Mouse (Mus musculus) midbrain, postnatal 0 days (tissue): ENCODE measurements at regions not wholly inside any gene's neighbourhood (a gene's known extent, or its start where the extent isn't known, plus 50 kb on each side); places are given as distances from the start of the nearest gene placed in this dataset.

Source experiments
- ATAC-seq: fragments of 200-750 bp; cut with Nextera tagmentation; 2 replicates; pipeline ENCODE4 v1.8.0; 2017; ENCODE audit warnings: moderate number of reproducible peaks, mild to moderate bottlenecking, moderate TSS enrichment, moderate library complexity; ENCODE audit not compliant: low FRiP score
- DNase-seq: peaks from one replicate; pipeline ENCODE4 v3.0.0-alpha.2; 2015; ENCODE audit warnings: low spot score
- H3K27ac ChIP-seq: fragments of 300-500 bp; sonication (generic); 2 replicates; pipeline ENCODE4 v1.5.1; 2014; ENCODE audit warnings: low read depth, mild to moderate bottlenecking, low read length, mixed read lengths
- H3K27me3 ChIP-seq: fragments of 300-500 bp; sonication (generic); 2 replicates; pipeline ENCODE4 v1.6.1; 2014; ENCODE audit warnings: low read length, control low read depth, mixed read lengths; ENCODE audit not compliant: insufficient read depth
- H3K36me3 ChIP-seq: fragments of 300-500 bp; sonication (generic); 2 replicates; pipeline ENCODE4 v1.6.1; 2014; ENCODE audit warnings: low read length, control low read depth, mixed read lengths; ENCODE audit not compliant: insufficient read depth
- H3K4me1 ChIP-seq: fragments of 300-500 bp; sonication (generic); 2 replicates; pipeline ENCODE4 v1.6.1; 2014; ENCODE audit warnings: mild to moderate bottlenecking, control low read depth, antibody characterized with exemption, low read length, mixed read lengths; ENCODE audit not compliant: insufficient read depth
- H3K4me2 ChIP-seq: fragments of 300-500 bp; sonication (generic); 2 replicates; pipeline ENCODE4 v1.6.1; 2014; ENCODE audit warnings: low read depth, mild to moderate bottlenecking, low read length, mixed read lengths; ENCODE audit not compliant: poor library complexity, severe bottlenecking
- H3K4me3 ChIP-seq: fragments of 300-500 bp; sonication (generic); 2 replicates; pipeline ENCODE4 v1.5.1; 2014; ENCODE audit warnings: low read depth, mild to moderate bottlenecking, low read length, moderate library complexity
- H3K9ac ChIP-seq: fragments of 300-500 bp; sonication (generic); replicated peaks from 2 replicates; pipeline ENCODE4 v1.6.1; 2014; ENCODE audit warnings: mild to moderate bottlenecking, low read length, moderate library complexity, mixed read lengths; ENCODE audit not compliant: poor library complexity, severe bottlenecking
- H3K9me3 ChIP-seq: fragments of 300-500 bp; sonication (generic); 2 replicates; pipeline ENCODE4 v1.6.1; 2016; ENCODE audit warnings: low read length, control low read depth
- CTCF ChIP-seq: IDR thresholded peaks from 2 replicates; pipeline ENCODE4 v1.5.1; 2016; ENCODE audit warnings: antibody characterized with exemption, mild to moderate bottlenecking
- WGBS: fragments of 180-500 bp; shearing (Covaris S2); extraction: QIAGEN DNeasy Blood & Tissue Kit; methylation state at CpG from one replicate; pipeline ENCODE4 v1.1.7; 2014; 5-methylcytosine and 5-hydroxymethylcytosine counted together

DNA sequence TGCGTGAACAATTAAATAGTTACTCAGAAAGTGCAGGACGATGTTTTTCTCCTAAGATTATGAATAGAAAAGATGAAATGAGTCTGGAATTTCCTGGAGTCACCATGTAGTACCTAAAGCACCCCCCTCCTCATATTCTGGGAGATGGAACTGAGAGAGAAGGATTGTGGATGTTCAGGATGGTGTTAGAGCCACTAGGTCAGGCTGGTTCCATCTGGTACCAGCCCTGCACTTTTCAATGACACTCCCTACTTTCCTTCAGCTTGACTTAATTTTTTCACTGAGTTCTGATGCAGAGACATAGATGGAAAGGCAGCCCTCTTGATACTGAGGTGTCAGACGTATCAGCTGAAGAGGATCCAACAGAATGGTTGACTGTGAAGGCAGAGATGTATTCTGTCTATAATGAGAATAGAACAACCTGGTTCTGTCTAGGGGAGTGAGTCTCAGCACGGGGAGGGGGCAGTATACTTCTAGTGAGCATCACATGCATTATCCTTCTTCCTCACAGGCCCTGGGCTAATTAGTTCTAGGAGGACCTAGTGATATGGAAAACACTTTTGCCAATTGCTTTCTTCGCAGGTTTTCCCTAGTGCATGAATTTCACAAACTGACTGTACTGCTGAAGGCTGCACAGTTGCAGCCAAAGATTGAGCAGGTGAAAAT lies 60.8 kb upstream of the E2f3 start:
- Histone ChIP-seq H3K4me2 (no peak overlapping the region), H3K36me3 (no peaks in the 10 kb centered on the region), H3K27me3 (no peaks in the 10 kb centered on the region), H3K4me3 (no peak overlapping the region), H3K4me1 (no peaks in the 10 kb centered on the region), H3K9me3 (no peaks in the 10 kb centered on the region), H3K9ac (no peak overlapping the region), H3K27ac (no peak overlapping the region)
- no peak for TF ChIP-seq CTCF
- peak; percentile 6 for DNase-seq
- peak; percentile 49; the same call in 1 of the 2 replicates for ATAC-seq
- WGBS, result 82% methylated on average over 5 of the region's 5 CpGs

- WGBS, result 79% methylated on average over 13 of the region's 15 CpGs
- Histone ChIP-seq H3K36me3 (no peaks in the 10 kb centered on the region), H3K27ac (no peak overlapping the region), H3K4me3 (no peak overlapping the region), H3K27me3 (no peaks in the 10 kb centered on the region), H3K9ac (no peak overlapping the region), H3K9me3 (no peaks in the 10 kb centered on the region), H3K4me1 (no peaks in the 10 kb centered on the region), H3K4me2 (no peak overlapping the region)
- DNase-seq (peak; percentile 55), ATAC-seq (0 out of 2 replicates have a peak, but pooled peaks have one; percentile 69)
- TF ChIP-seq CTCF, result no peak
These were observed 60.2 kb upstream of the E2f3 start for GRCm38 (mm10) chr13:30046061-30046460.

DNA sequence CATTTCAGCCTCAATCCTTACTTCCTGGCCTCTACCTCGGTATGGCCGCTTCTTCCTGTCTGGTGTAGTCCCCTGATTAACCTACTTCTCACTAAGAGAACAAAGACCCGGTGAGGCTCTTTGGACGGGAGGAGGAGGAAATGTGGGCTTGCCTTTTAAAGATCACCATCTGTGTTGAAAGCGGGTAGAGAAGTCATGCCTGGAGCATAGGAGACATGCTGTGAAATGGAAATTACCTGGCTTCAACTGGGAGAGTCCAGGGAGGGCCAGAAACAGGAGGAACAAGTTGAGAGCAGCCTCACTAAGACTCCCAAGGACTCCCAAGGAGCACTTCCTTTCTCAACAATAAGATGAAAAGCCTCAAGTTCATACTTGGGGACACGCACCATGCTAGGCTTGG lies 59.4 kb upstream of the E2f3 start:
- no peaks in the 10 kb centered on the region for H3K9me3 ChIP-seq
- no peak overlapping the region for H3K4me3 ChIP-seq
- H3K27me3 ChIP-seq, result no peaks in the 10 kb centered on the region
- no peak overlapping the region for H3K27ac ChIP-seq
- DNase-seq, result no peak
- no peak for TF ChIP-seq CTCF
- H3K4me2 ChIP-seq, result no peak overlapping the region
- 70% methylated on average over 6 of the region's 6 CpGs for WGBS
- H3K36me3 ChIP-seq, result no peaks in the 10 kb centered on the region
- H3K4me1 ChIP-seq, result no peaks in the 10 kb centered on the region
- H3K9ac ChIP-seq, result no peak overlapping the region
- no peak for ATAC-seq

DNA sequence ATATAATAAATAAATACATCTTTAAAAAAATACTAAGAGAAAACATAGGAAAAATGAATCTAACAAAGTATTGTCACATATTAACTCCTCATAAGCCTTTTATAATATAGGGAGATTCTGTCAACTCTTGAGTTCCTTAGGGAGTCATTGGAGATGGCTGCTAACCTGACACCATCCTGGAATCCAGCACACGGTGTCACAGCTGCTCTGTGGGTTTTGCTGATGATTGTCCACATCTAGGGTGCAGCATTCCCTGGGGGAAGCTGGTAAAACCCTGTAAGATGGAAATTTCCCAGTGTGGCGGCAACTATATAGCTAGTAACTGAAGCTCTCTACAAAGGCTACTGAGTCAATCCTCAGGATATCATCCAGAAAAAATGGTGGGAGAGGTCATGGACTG lies 58.9 kb upstream of the E2f3 start:
- DNase-seq (no peak), ATAC-seq (no peak)
- Histone ChIP-seq H3K27me3 (no peaks in the 10 kb centered on the region), H3K36me3 (no peaks in the 10 kb centered on the region), H3K9ac (no peak overlapping the region), H3K27ac (no peak overlapping the region), H3K4me3 (no peak overlapping the region), H3K4me1 (no peaks in the 10 kb centered on the region), H3K4me2 (no peak overlapping the region), H3K9me3 (no peaks in the 10 kb centered on the region)
- TF ChIP-seq CTCF, result no peak
- 89% methylated on average over 2 of the region's 2 CpGs for WGBS

- H3K36me3 ChIP-seq, result no peaks in the 10 kb centered on the region
- TF ChIP-seq CTCF, result no peak
- H3K4me1 ChIP-seq, result no peaks in the 10 kb centered on the region
- no peaks in the 10 kb centered on the region for H3K9me3 ChIP-seq
- ATAC-seq, result no peak
- no peak overlapping the region for H3K27ac ChIP-seq
- WGBS, result 80% methylated on average over 15 of the region's 15 CpGs
- no peak for DNase-seq
- H3K4me3 ChIP-seq, result no peak overlapping the region
- H3K27me3 ChIP-seq, result no peaks in the 10 kb centered on the region
- H3K9ac ChIP-seq, result no peak overlapping the region
- H3K4me2 ChIP-seq, result no peak overlapping the region
These were observed 56.9 kb upstream of the E2f3 start for GRCm38 (mm10) chr13:30042689-30043320.

GRCm38 (mm10) chr13:30041501-30042295 lies 55.8 kb upstream of the E2f3 start:
- no peaks in the 10 kb centered on the region for H3K36me3 ChIP-seq
- H3K27ac ChIP-seq, result no peak overlapping the region
- H3K4me2 ChIP-seq, result no peak overlapping the region
- no peaks in the 10 kb centered on the region for H3K9me3 ChIP-seq
- 91% methylated on average over 3 of the region's 3 CpGs for WGBS
- no peak overlapping the region for H3K4me3 ChIP-seq
- DNase-seq (no peak), ATAC-seq (no peak)
- no peak overlapping the region for H3K9ac ChIP-seq
- TF ChIP-seq CTCF, result no peak
- no peaks in the 10 kb centered on the region for H3K4me1 ChIP-seq
- H3K27me3 ChIP-seq, result no peaks in the 10 kb centered on the region
